Mouse (Mus musculus): ENCODE measurements around the gene Insr. TPM values are rescaled to one million over a fixed set of nuclear protein-coding genes. Genes with fewer than 3 reads are reported as not detected.
"Not testable (repeated sequence)": the region's sequence is repeated elsewhere in the genome, so short reads cannot be mapped to it uniquely, and the experiment has no call there.

Insr gene
- polyA plus RNA-seq (2015; fragmentation: Nextera tagmentation; extraction: Ambion mirVana) = 50.7 and 52.0 TPM in 2 replicates

GRCm38 (mm10) chr8:3278934-3279720 is at the start of gene Insr:
Insr (minus strand) TSS chr8:3279617.
- Histone ChIP-seq H3K27ac (replicated peaks) (peak within 1 kb of the TSS; percentile 82), H3K9ac (replicated peaks) (peak within 1 kb of the TSS; percentile 96), H3K27me3 (replicated peaks) (no peaks in the 10 kb centered on the region), H3K9me3 (replicated peaks) (no peaks in the 10 kb centered on the region), H3K4me3 (replicated peaks) (peak within 1 kb of the TSS; percentile 97), H3K4me2 (peak within 1 kb of the TSS; percentile 72), H3K36me3 (no peaks in the 10 kb centered on the region), H3K4me1 (peaks cover 48% of the 10 kb centered on the region)
- under 1% methylated on average over 57 of the region's 61 CpGs for WGBS
- peak; percentile 95 for ATAC-seq (ENCODE audit: low FRiP score)

GRCm38 (mm10) chr8:3327538-3328245 is 48.3 kb upstream of the Insr start:
- ATAC-seq (ENCODE audit: low FRiP score) = no peak
- no peak overlapping the region for H3K27ac ChIP-seq (replicated peaks)
- H3K9ac ChIP-seq (replicated peaks) = no peak overlapping the region
- no peaks in the 10 kb centered on the region for H3K4me1 ChIP-seq
- no peak overlapping the region for H3K4me3 ChIP-seq (replicated peaks)
- WGBS = 80% methylated on average over 8 of the region's 8 CpGs
- no peaks in the 10 kb centered on the region for H3K36me3 ChIP-seq
- no peaks in the 10 kb centered on the region for H3K9me3 ChIP-seq (replicated peaks)
- no peaks in the 10 kb centered on the region for H3K27me3 ChIP-seq (replicated peaks)
- H3K4me2 ChIP-seq = no peak overlapping the region

GRCm38 (mm10) chr8:3327056-3327455 is 47.6 kb upstream of the Insr start:
- H3K4me2 ChIP-seq = no peak overlapping the region
- no peaks in the 10 kb centered on the region for H3K27me3 ChIP-seq (replicated peaks)
- ATAC-seq (ENCODE audit: low FRiP score) = no peak
- no peaks in the 10 kb centered on the region for H3K9me3 ChIP-seq (replicated peaks)
- no peaks in the 10 kb centered on the region for H3K4me1 ChIP-seq
- no peak overlapping the region for H3K27ac ChIP-seq (replicated peaks)
- no peak overlapping the region for H3K9ac ChIP-seq (replicated peaks)
- WGBS = 87% methylated on average over 1 of the region's 1 CpGs
- no peak overlapping the region for H3K4me3 ChIP-seq (replicated peaks)
- H3K36me3 ChIP-seq = no peaks in the 10 kb centered on the region

- Histone ChIP-seq H3K9me3 (replicated peaks) (no peaks in the 10 kb centered on the region), H3K36me3 (no peaks in the 10 kb centered on the region), H3K4me1 (no peaks in the 10 kb centered on the region), H3K4me3 (replicated peaks) (no peak overlapping the region), H3K9ac (replicated peaks) (no peak overlapping the region), H3K4me2 (no peak overlapping the region), H3K27me3 (replicated peaks) (no peaks in the 10 kb centered on the region), H3K27ac (replicated peaks) (no peak overlapping the region)
- 97% methylated on average over 2 of the region's 2 CpGs for WGBS
- ATAC-seq (ENCODE audit: low FRiP score) = no peak
Observed at GRCm38 (mm10) chr8:3324253-3324652, 44.8 kb upstream of the Insr start.

- ATAC-seq (ENCODE audit: low FRiP score); H3K9ac ChIP-seq (replicated peaks): not testable (repeated sequence)
Observed at GRCm38 (mm10) chr8:3319267-3319666, 39.9 kb upstream of the Insr start.

GRCm38 (mm10) chr8:3316585-3316984 is 37.2 kb upstream of the Insr start:
- H3K27me3 ChIP-seq (replicated peaks) = no peaks in the 10 kb centered on the region
- H3K27ac ChIP-seq (replicated peaks) = no peak overlapping the region
- no peak for ATAC-seq (ENCODE audit: low FRiP score)
- no peak overlapping the region for H3K9ac ChIP-seq (replicated peaks)
- WGBS = 86% methylated on average over 5 of the region's 5 CpGs
- no peak overlapping the region for H3K4me3 ChIP-seq (replicated peaks)
- H3K4me2 ChIP-seq = no peak overlapping the region
- H3K9me3 ChIP-seq (replicated peaks) = no peaks in the 10 kb centered on the region
- H3K36me3 ChIP-seq = no peaks in the 10 kb centered on the region
- H3K4me1 ChIP-seq = no peaks in the 10 kb centered on the region

More at GRCm38 (mm10) chr8:3319267-3319666, 39.9 kb upstream of the Insr start:
- H3K36me3 ChIP-seq; H3K9me3 ChIP-seq (replicated peaks); H3K4me2 ChIP-seq; H3K27ac ChIP-seq (replicated peaks); H3K27me3 ChIP-seq (replicated peaks); H3K4me1 ChIP-seq; H3K4me3 ChIP-seq (replicated peaks): not testable (repeated sequence)
- WGBS = 96% methylated on average over 10 of the region's 11 CpGs

- ATAC-seq (ENCODE audit: low FRiP score) = no peak
- WGBS = 87% methylated on average over 2 of the region's 2 CpGs
Observed at GRCm38 (mm10) chr8:3314345-3314744, 34.9 kb upstream of the Insr start.

GRCm38 (mm10) chr8:3313843-3314242 is 34.4 kb upstream of the Insr start:
- Histone ChIP-seq H3K36me3 (no peaks in the 10 kb centered on the region), H3K4me1 (no peaks in the 10 kb centered on the region), H3K27me3 (replicated peaks) (no peaks in the 10 kb centered on the region), H3K4me2 (no peak overlapping the region), H3K9ac (replicated peaks) (no peak overlapping the region), H3K4me3 (replicated peaks) (no peak overlapping the region), H3K27ac (replicated peaks) (no peak overlapping the region), H3K9me3 (replicated peaks) (no peaks in the 10 kb centered on the region)
- WGBS = 74% methylated on average over 3 of the region's 3 CpGs
- no peak for ATAC-seq (ENCODE audit: low FRiP score)

More at GRCm38 (mm10) chr8:3314345-3314744, 34.9 kb upstream of the Insr start:
- no peak overlapping the region for H3K9ac ChIP-seq (replicated peaks)
- H3K27ac ChIP-seq (replicated peaks) = no peak overlapping the region
- H3K4me3 ChIP-seq (replicated peaks) = no peak overlapping the region
- H3K4me1 ChIP-seq = no peaks in the 10 kb centered on the region
- no peaks in the 10 kb centered on the region for H3K9me3 ChIP-seq (replicated peaks)
- no peak overlapping the region for H3K4me2 ChIP-seq
- H3K27me3 ChIP-seq (replicated peaks) = no peaks in the 10 kb centered on the region
- no peaks in the 10 kb centered on the region for H3K36me3 ChIP-seq

- not testable (repeated sequence) for H3K27me3 ChIP-seq (replicated peaks); H3K9ac ChIP-seq (replicated peaks); ATAC-seq (ENCODE audit: low FRiP score); H3K27ac ChIP-seq (replicated peaks); H3K4me2 ChIP-seq; H3K9me3 ChIP-seq (replicated peaks); H3K4me1 ChIP-seq; H3K4me3 ChIP-seq (replicated peaks); H3K36me3 ChIP-seq
- WGBS = 83% methylated on average over 1 of the region's 1 CpGs
Observed at GRCm38 (mm10) chr8:3313417-3313816, 34.0 kb upstream of the Insr start.

GRCm38 (mm10) chr8:3311482-3311881 is 32.1 kb upstream of the Insr start:
- H3K27ac ChIP-seq (replicated peaks) = no peak overlapping the region
- 0 out of 2 replicates have a peak, but pooled peaks cover 1% of the 10 kb centered on the region for H3K9me3 ChIP-seq (replicated peaks)
- H3K4me3 ChIP-seq (replicated peaks) = no peak overlapping the region
- WGBS = 80% methylated on average over 4 of the region's 4 CpGs
- H3K9ac ChIP-seq (replicated peaks) = no peak overlapping the region
- H3K27me3 ChIP-seq (replicated peaks) = no peaks in the 10 kb centered on the region
- no peaks in the 10 kb centered on the region for H3K36me3 ChIP-seq
- H3K4me1 ChIP-seq = no peaks in the 10 kb centered on the region
- H3K4me2 ChIP-seq = no peak overlapping the region
- ATAC-seq (ENCODE audit: low FRiP score) = no peak

GRCm38 (mm10) chr8:3309636-3310035 is 30.2 kb upstream of the Insr start:
- H3K27ac ChIP-seq (replicated peaks) = no peak overlapping the region
- no peak overlapping the region for H3K9ac ChIP-seq (replicated peaks)
- ATAC-seq (ENCODE audit: low FRiP score) = no peak
- WGBS = 91% methylated on average over 11 of the region's 11 CpGs
- 0 out of 2 replicates have a peak, but pooled peaks cover 3% of the 10 kb centered on the region for H3K9me3 ChIP-seq (replicated peaks)
- no peaks in the 10 kb centered on the region for H3K4me1 ChIP-seq
- H3K4me3 ChIP-seq (replicated peaks) = no peak overlapping the region
- no peaks in the 10 kb centered on the region for H3K27me3 ChIP-seq (replicated peaks)
- no peak overlapping the region for H3K4me2 ChIP-seq
- H3K36me3 ChIP-seq = no peaks in the 10 kb centered on the region
